Mouse (Mus musculus) adrenal gland, adult 18-20 months (tissue): ENCODE data around the gene Gfy. TPM values are rescaled to one million over a fixed set of nuclear protein-coding genes. Genes with fewer than 3 reads are reported as not detected.

Source experiments
- DNase-seq, 2 experiments: peaks; one replicate each; pipeline ENCODE4 v3.0.0; 2021 to 2022; ENCODE audit warnings: low spot score in 2 of 2
- microRNA-seq, 2 experiments: library from miRNA; unstranded; fragments of <30 nt; microRNA quantifications; one replicate each; pipeline ENCODE4 v1.2.0; 2021; ENCODE audit warnings: borderline number of aligned reads in 2 of 2
- total RNA-seq, 2 experiments: library from RNA; stranded (reverse); gene quantifications; 1 replicate in 1 of 2; 2 replicates in 1 of 2; pipeline ENCODE4 v1.2.3; 2021

Gfy gene
- total RNA-seq, 2 experiments from 2014 or later, result not detected

GRCm38 (mm10) chr7:45129318-45129717 is 50.1 kb downstream of the Gfy start:
- DNase-seq, result peak in 1 of 2 experiments; percentile 56

- DNase-seq, result peak; percentile 93 to 94
These were observed 50.6 kb downstream of the Gfy start, which contains the start of gene Rpl13a for GRCm38 (mm10) chr7:45128624-45129246. Gene Rpl13a (minus strand): TSS chr7:45128761.

DNA sequence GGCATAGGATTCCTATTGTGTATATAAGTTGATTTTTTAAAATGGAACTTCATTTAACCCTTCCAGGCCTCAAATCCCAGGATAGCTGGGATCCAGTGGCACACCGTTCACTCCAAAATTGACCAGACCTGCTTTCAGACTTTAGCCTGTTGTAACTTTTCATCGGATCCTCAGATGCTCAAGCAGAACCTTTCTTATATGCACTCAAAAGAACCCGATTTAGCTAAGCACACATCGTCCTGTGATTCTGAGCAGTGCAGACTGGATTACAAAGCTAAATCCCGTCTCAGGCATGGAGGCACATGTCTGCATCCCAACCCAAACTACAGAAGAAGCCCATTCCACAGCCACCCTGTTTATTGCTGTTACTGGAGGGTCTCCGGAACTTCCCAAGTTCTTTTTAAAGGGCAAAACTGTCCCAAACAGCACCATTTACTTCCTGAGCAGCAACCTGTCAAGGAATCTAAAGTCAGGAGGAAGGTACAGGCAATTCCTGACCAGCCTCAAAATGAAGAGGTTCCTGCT is 51.6 kb downstream of the Gfy start:
- DNase-seq, result no peak

DNA sequence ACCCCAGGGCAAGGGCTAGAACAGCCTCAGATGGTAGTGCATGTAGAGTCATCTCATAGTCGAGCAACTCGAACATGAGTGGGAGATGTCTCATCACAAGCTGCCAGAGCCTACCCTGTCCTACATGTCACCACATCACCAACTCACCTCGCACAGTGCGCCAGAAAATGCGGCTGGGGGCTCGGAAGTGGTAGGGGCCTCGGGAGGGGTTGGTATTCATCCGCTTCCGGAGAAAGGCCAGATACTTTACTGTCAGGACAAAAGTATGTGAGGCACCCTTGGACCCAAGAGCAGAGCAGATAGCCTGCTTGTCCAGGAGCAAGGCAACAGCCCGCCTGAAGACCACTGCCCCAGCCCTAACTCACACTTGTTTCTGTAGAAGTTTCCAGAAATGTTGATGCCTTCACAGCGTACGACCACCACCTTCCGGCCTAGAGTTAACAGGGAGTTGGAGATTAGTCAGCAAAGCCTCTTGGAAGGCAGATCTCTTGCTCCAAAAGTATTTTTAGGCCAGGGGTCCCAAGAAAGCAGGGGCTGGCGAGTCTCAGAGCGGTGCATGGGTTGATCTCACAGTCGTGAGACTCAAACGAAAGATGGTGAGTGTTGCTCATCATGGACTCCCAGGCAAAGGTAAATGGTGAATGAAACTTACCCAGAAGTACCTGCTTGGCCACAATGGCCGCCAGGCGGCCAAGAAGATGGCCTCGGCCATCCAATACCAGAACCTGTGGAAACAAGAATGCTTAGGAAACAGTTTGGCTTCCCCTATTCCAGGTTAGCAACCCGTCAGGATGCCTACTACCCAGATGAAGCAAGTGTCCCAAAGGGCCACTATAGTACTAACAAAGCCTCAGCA is 52.3 kb downstream of the Gfy start:
- DNase-seq, result no peak

Small RNAs within 50 kb of the gene (microRNA-seq; reads per million reads assigned to microRNA genes)
- gene Mir5121, result 69.5 to 90.6 reads per million in 2 experiments
- gene Mir7055, result 0 reads per million in 2 experiments

Other genes with a start within 250 kb of the Gfy start
- not detected for gene Tsks, start 236.4 kb downstream of the Gfy start, total RNA-seq
- gene Cpt1c, start 204.7 kb downstream of the Gfy start, total RNA-seq, result 10 to 100 TPM in 1 of 2 experiments, 1 to 10 TPM in 1; 9.3 to 12.8 TPM
- gene Prmt1, start 193.0 kb downstream of the Gfy start, total RNA-seq, result 100 to 1,000 TPM; 203 to 216 TPM
- 100 to 1,000 TPM; 128 to 131 TPM for gene Irf3, start 181.9 kb downstream of the Gfy start, total RNA-seq
- 10 to 100 TPM; 13.9 to 14.2 TPM for gene Bcl2l12, start 180.9 kb downstream of the Gfy start, total RNA-seq
- 10 to 100 TPM; 75.1 to 85.9 TPM for gene Scaf1, start 163.2 kb downstream of the Gfy start, total RNA-seq
- 100 to 1,000 TPM in 1 of 2 experiments, 10 to 100 TPM in 1; 86.9 to 106 TPM for gene Rras, start 161.6 kb downstream of the Gfy start, total RNA-seq
- gene Prr12, start 126.7 kb downstream of the Gfy start, total RNA-seq, result 10 to 100 TPM; 30.8 to 45.3 TPM
- 10 to 100 TPM; 44.3 to 46.8 TPM for gene Nosip, start 117.1 kb downstream of the Gfy start, total RNA-seq
- gene Prrg2, start 116.9 kb downstream of the Gfy start, total RNA-seq, result 10 to 100 TPM; 14.9 to 28.3 TPM
- 10 to 100 TPM; 32.0 to 36.4 TPM for gene Rcn3, start 87.3 kb downstream of the Gfy start, total RNA-seq
- gene Fcgrt, start 75.7 kb downstream of the Gfy start, total RNA-seq, result 100 to 1,000 TPM; 111 to 137 TPM
- 1,000 to 10,000 TPM; 1,173 to 1,310 TPM for gene Rps11, start 55.1 kb downstream of the Gfy start, total RNA-seq
- gene Rpl13a, start 50.8 kb downstream of the Gfy start, total RNA-seq, result 1,000 to 10,000 TPM; 1,445 to 1,619 TPM
- not detected for gene Gm45713, start 43.3 kb downstream of the Gfy start, total RNA-seq
- gene Flt3l, start 43.1 kb downstream of the Gfy start, total RNA-seq, result 10 to 100 TPM; 20.6 to 26.8 TPM
- gene Pih1d1, start 25.3 kb downstream of the Gfy start, total RNA-seq, result 10 to 100 TPM; 57.3 to 58.6 TPM
- 10 to 100 TPM; 58.4 to 68.5 TPM for gene Aldh16a1, start 25.0 kb downstream of the Gfy start, total RNA-seq
- under 1 TPM; 0.19 to 0.23 TPM for gene Slc17a7, start 15.6 kb downstream of the Gfy start, total RNA-seq
- gene Pth2, start 1.4 kb upstream of the Gfy start, total RNA-seq, result not detected
- under 1 TPM in 1 of 2 experiments, not detected in 1; 0.29 TPM for gene Ccdc155, start 25.3 kb upstream of the Gfy start, total RNA-seq
- not detected for gene Dkkl1, start 32.6 kb upstream of the Gfy start, total RNA-seq
- 10 to 100 TPM in 1 of 2 experiments, 1 to 10 TPM in 1; 8.5 to 11.7 TPM for gene Tead2, start 36.2 kb upstream of the Gfy start, total RNA-seq
- gene Cd37, start 59.5 kb upstream of the Gfy start, total RNA-seq, result 1 to 10 TPM; 4.0 to 7.4 TPM
- not detected for gene Slc6a16, start 61.5 kb upstream of the Gfy start, total RNA-seq
- gene Slc6a21, start 97.9 kb upstream of the Gfy start, total RNA-seq, result under 1 TPM in 1 of 2 experiments, not detected in 1; 0.19 TPM
- gene Trpm4, start 154.2 kb upstream of the Gfy start, total RNA-seq, result 10 to 100 TPM in 1 of 2 experiments, 1 to 10 TPM in 1; 7.8 to 11.0 TPM
- gene Hrc, start 155.7 kb upstream of the Gfy start, total RNA-seq, result under 1 TPM; 0.17 to 0.83 TPM
- gene Ppfia3, start 187.4 kb upstream of the Gfy start, total RNA-seq, result 1 to 10 TPM; 1.7 to 3.2 TPM
- 1 to 10 TPM; 1.3 to 1.7 TPM for gene Lin7b, start 191.0 kb upstream of the Gfy start, total RNA-seq
- 100 to 1,000 TPM; 262 to 325 TPM for gene Snrnp70, start 216.2 kb upstream of the Gfy start, total RNA-seq
- gene Kcna7, start 226.1 kb upstream of the Gfy start, total RNA-seq, result not detected
- gene Ntf5, start 234.1 kb upstream of the Gfy start, total RNA-seq, result under 1 TPM; 0.17 to 0.45 TPM
- not detected for gene Lhb, start 241.3 kb upstream of the Gfy start, total RNA-seq